Mouse (Mus musculus) bone marrow, adult 2 months (tissue): ENCODE results near the gene Olfr402.

Experiments
- CTCF ChIP-seq: fragments of 200-500 bp; IDR thresholded peaks from 2 replicates; pipeline ENCODE4 v1.5.1; 2011; ENCODE audit warnings: low read length, control low read depth; ENCODE audit not compliant: control insufficient read depth, insufficient read depth
- POLR2A ChIP-seq: fragments of 200-500 bp; IDR thresholded peaks from 2 replicates; pipeline ENCODE4 v1.6.1; 2011; ENCODE audit warnings: low read depth, mild to moderate bottlenecking, control low read depth, low read length, borderline replicate concordance; ENCODE audit not compliant: control insufficient read depth

GRCm38 (mm10) chr11:74183745-74184144 is 30.4 kb downstream of the Olfr402 start:
- TF ChIP-seq CTCF (no peak), POLR2A (no peak)
